In the genomic region with DNA sequence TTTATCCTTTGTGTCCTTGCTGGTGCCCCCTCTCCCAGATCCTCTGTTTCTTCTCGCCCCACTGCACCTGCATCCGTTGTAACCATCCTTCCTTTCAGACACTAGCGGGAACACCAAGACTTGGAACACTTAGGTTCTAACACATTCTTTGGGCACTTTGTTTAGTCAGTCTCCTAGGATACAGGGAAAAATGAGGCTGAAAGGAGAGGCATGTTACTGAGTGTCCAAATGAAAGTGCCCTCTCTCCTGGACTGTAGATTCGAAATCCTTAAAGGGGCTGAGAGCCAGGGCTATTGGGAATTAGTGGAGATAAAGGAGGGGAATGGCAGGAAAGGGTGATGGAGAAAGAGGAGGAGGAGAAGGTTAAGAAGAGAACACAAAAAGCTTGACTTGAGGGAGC, we compare ENCODE assay signal across 8 mouse cellular contexts. TPM values are rescaled to one million over a fixed set of nuclear protein-coding genes. Genes with fewer than 3 reads are reported as not detected.
DNase-seq lines count a peak whose midpoint lies in the region; ATAC-seq lines count a peak whose summit lies in the region.

TSS of gene Usp37 (minus strand) at position 101 of the 400 bp plus-strand sequence.

- no peak within 1 kb of the TSS for H3K4me3 ChIP-seq in hindbrain, embryonic 12.5 days

- no peaks in the 10 kb centered on the region for H3K36me3 ChIP-seq in hindbrain, embryonic 12.5 days

- H3K4me2 ChIP-seq in hindbrain, embryonic 12.5 days (replicated peaks), result no peak within 1 kb of the TSS

- H3K9me3 ChIP-seq in hindbrain, embryonic 12.5 days (replicated peaks), result no peaks in the 10 kb centered on the region

- peaks cover 9% of the 10 kb centered on the region for H3K4me1 ChIP-seq in hindbrain, embryonic 12.5 days

- no peaks in the 10 kb centered on the region for H3K27me3 ChIP-seq in hindbrain, embryonic 12.5 days

- no peak within 1 kb of the TSS for H3K9ac ChIP-seq in hindbrain, embryonic 12.5 days

- WGBS in hindbrain, embryonic 12.5 days, result 46% methylated on average over 4 of the region's 4 CpGs

- DNase-seq in left cerebral cortex, adult 18-20 months (ENCODE audit: low spot score in 2 of 2), result no peak
- no peak for DNase-seq in left cerebral cortex, adult 11 months (ENCODE audit: low spot score)
- no peak for DNase-seq in right cerebral cortex, postnatal 4 days
- no peak for DNase-seq in kidney, adult 18-20 months
- DNase-seq in natural killer cell, adult 2 months (ENCODE audit: low spot score in 2 of 2), result no peak

- no peak within 1 kb of the TSS for H3K27ac ChIP-seq in hindbrain, embryonic 12.5 days

- no peak for ATAC-seq in common myeloid progenitor, adult 5-6 weeks (replicated peaks; ENCODE audit: low read depth, poor library complexity, severe bottlenecking)
- no peak for ATAC-seq in hindbrain, embryonic 12.5 days (ENCODE audit: low FRiP score)
- no peak for ATAC-seq in megakaryocyte progenitor cell, adult 5-6 weeks (replicated peaks; ENCODE audit: poor library complexity)

RNA-seq across cellular contexts. Expression of gene Usp37, which starts in this region (rescaled TPM):
- total RNA-seq in left cerebral cortex, adult 18-20 months (2021), result 10 to 100 TPM; 24.3 to 25.3 TPM
- total RNA-seq in common myeloid progenitor, adult 5-6 weeks (2017), result 54.4 and 58.5 TPM in 2 replicates
- polyA plus RNA-seq in hindbrain, embryonic 12.5 days (2016; fragmentation: Nextera tagmentation; extraction: Ambion mirVana), result 35.3 and 38.5 TPM in 2 replicates
- 27.7 and 29.5 TPM in 2 replicates for total RNA-seq in megakaryocyte progenitor cell, adult 5-6 weeks (2015)
- total RNA-seq in megakaryocyte progenitor cell, adult 5-6 weeks (2017), result 30.5 and 42.6 TPM in 2 replicates
